Mouse (Mus musculus): Measurements from ENCODE around the gene Arrdc3.

The Arrdc3 gene

GRCm38 (mm10) chr13:80920939-80921338, 37.8 kb downstream of the Arrdc3 start:
- no peak for DNase-seq (ENCODE audit: low spot score in 2 of 2)

GRCm38 (mm10) chr13:80921593-80922327, 38.6 kb downstream of the Arrdc3 start:
- DNase-seq (ENCODE audit: low spot score in 2 of 2) = no peak

GRCm38 (mm10) chr13:80928187-80928586, 45.0 kb downstream of the Arrdc3 start:
- DNase-seq (ENCODE audit: low spot score in 2 of 2) = peak; percentile 53 to 64

GRCm38 (mm10) chr13:80930030-80930429, 46.8 kb downstream of the Arrdc3 start:
- DNase-seq (ENCODE audit: low spot score in 2 of 2) = no peak

GRCm38 (mm10) chr13:80932816-80933402, 49.7 kb downstream of the Arrdc3 start:
- peak; percentile 36 to 41 for DNase-seq (ENCODE audit: low spot score in 2 of 2)

- no peak for DNase-seq (ENCODE audit: low spot score in 2 of 2)
These were observed 53.2 kb downstream of the Arrdc3 start for GRCm38 (mm10) chr13:80936426-80936825.

- no peak for DNase-seq (ENCODE audit: low spot score in 2 of 2)
These were observed 56.0 kb downstream of the Arrdc3 start for GRCm38 (mm10) chr13:80939228-80939627.

- DNase-seq (ENCODE audit: low spot score in 2 of 2) = no peak
These were observed 56.7 kb downstream of the Arrdc3 start for GRCm38 (mm10) chr13:80939866-80940265.

- no peak for DNase-seq (ENCODE audit: low spot score in 2 of 2)
These were observed 57.2 kb downstream of the Arrdc3 start for GRCm38 (mm10) chr13:80940421-80940820.

- peak; percentile 63 to 69 for DNase-seq (ENCODE audit: low spot score in 2 of 2)
These were observed 57.9 kb downstream of the Arrdc3 start for GRCm38 (mm10) chr13:80940860-80941630.

- DNase-seq (ENCODE audit: low spot score in 2 of 2) = no peak
These were observed 61.3 kb downstream of the Arrdc3 start for GRCm38 (mm10) chr13:80944532-80944931.
